Mouse (Mus musculus): ENCODE measurements at regions not wholly inside any gene's neighbourhood (a gene's known extent, or its start where the extent isn't known, plus 50 kb on each side); places are given as distances from the start of the nearest gene placed in this dataset.

GRCm38 (mm10) chr15:20151910-20152309 is 297.2 kb upstream of the Cdh12 start:
- no peak overlapping the region for H3K9ac ChIP-seq (ENCODE audit: low read depth, low read length)
- ATAC-seq = no peak
- TF ChIP-seq CTCF (IDR thresholded peaks at IDR 0.05; ENCODE audit: low read depth) = no peak
- no peak overlapping the region for H3K4me2 ChIP-seq (replicated peaks; ENCODE audit: low read depth)
- no peaks in the 10 kb centered on the region for H3K36me3 ChIP-seq (ENCODE audit: control insufficient read depth, insufficient read depth)
- H3K4me1 ChIP-seq (replicated peaks; ENCODE audit: control insufficient read depth, insufficient read depth, low read length) = no peaks in the 10 kb centered on the region
- WGBS = 73% methylated on average over 3 of the region's 3 CpGs
- no peak overlapping the region for H3K4me3 ChIP-seq (ENCODE audit: low read depth, low read length)
- H3K27ac ChIP-seq (ENCODE audit: low read depth, low read length) = no peak overlapping the region
- H3K9me3 ChIP-seq (ENCODE audit: control insufficient read depth) = no peaks in the 10 kb centered on the region
- no peaks in the 10 kb centered on the region for H3K27me3 ChIP-seq (replicated peaks; ENCODE audit: control insufficient read depth, insufficient read depth, low read length)
